Mouse (Mus musculus) heart, adult 2 months (tissue): ENCODE measurements at regions not wholly inside any gene's neighbourhood (a gene's known extent, or its start where the extent isn't known, plus 50 kb on each side); places are given as distances from the start of the nearest gene placed in this dataset.

Experiments
- DNase-seq, 2 experiments: peaks; one replicate each; pipeline ENCODE4 v3.0.0; 2021
- H3K27ac ChIP-seq: fragments of 200-600 bp; 2 replicates; pipeline ENCODE4 v1.8.1; 2022
- H3K27me3 ChIP-seq: fragments of 200-500 bp; 2 replicates; pipeline ENCODE4 v1.6.1; 2012; ENCODE audit warnings: mild to moderate bottlenecking, low read length, inconsistent platforms, mixed read lengths; ENCODE audit not compliant: control insufficient read depth, insufficient read depth
- H3K36me3 ChIP-seq: fragments of 200-500 bp; 2 replicates; pipeline ENCODE4 v1.6.1; 2012; ENCODE audit warnings: low read length, inconsistent platforms; ENCODE audit not compliant: control insufficient read depth, insufficient read depth
- H3K4me1 ChIP-seq: fragments of 200-500 bp; 2 replicates; pipeline ENCODE4 v1.6.1; 2011; ENCODE audit warnings: low read length; ENCODE audit not compliant: control insufficient read depth, insufficient read depth
- H3K4me3 ChIP-seq: fragments of 200-600 bp; 2 replicates; pipeline ENCODE4 v1.8.1; 2022
- H3K79me2 ChIP-seq: fragments of 200-500 bp; replicated peaks from 2 replicates; pipeline ENCODE4 v1.6.1; 2012; ENCODE audit warnings: mild to moderate bottlenecking, inconsistent platforms, low read length, moderate library complexity, mixed read lengths; ENCODE audit not compliant: control insufficient read depth, insufficient read depth
- H3K9ac ChIP-seq: fragments of 200-500 bp; 2 replicates; pipeline ENCODE4 v1.6.1; 2012; ENCODE audit warnings: low read depth, mild to moderate bottlenecking, control low read depth, inconsistent platforms, low read length, mixed read lengths
- CTCF ChIP-seq: fragments of 200-600 bp; IDR thresholded peaks from 2 replicates; pipeline ENCODE4 v1.8.1; 2022; ENCODE audit warnings: antibody characterized with exemption, mild to moderate bottlenecking, moderate library complexity
- EP300 ChIP-seq: fragments of 200-500 bp; IDR thresholded peaks from 2 replicates; pipeline ENCODE4 v1.6.1; 2011; ENCODE audit warnings: low read depth, low read length, control low read depth; ENCODE audit not compliant: insufficient read depth
- POLR2A ChIP-seq: fragments of 200-500 bp; IDR thresholded peaks from 2 replicates; pipeline ENCODE4 v1.6.1; 2011; ENCODE audit warnings: mild to moderate bottlenecking, low read depth, low read length, control low read depth; ENCODE audit not compliant: insufficient read depth
- WGBS: fragments of 180-500 bp; shearing (Covaris S2); methylation state at CpG from one replicate; pipeline ENCODE4 v1.1.7; 2018; 5-methylcytosine and 5-hydroxymethylcytosine counted together
- intact Hi-C: fragments of 180-260 bp; cut with DNase I; formaldehyde crosslinking; loops from one replicate; pipeline ENCODE4 v1.15.1; 2025

DNA sequence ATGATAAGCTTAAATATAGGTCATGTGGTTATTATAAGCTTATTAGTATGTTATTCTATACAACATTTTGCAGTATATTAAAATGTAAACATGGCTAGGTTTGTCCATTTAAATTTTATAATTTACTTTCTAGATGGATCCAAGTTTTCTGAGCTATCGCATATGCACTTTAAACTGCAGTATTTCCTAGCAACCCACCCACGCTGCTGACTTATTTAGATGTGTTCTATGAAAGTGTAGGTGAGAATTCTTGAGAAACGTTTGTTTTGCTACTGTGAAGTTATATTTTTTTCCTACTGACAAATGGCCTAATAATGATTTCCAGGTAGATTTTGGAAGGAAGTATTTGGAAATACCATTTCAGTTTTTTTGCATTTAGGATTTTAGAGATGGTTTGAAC is 308.0 kb downstream of the Gbe1 start:
- TF ChIP-seq EP300, result no peak
- TF ChIP-seq POLR2A, result no peak
- no peak for TF ChIP-seq CTCF
- Histone ChIP-seq H3K4me1 (no peaks in the 10 kb centered on the region), H3K36me3 (no peaks in the 10 kb centered on the region), H3K27me3 (no peaks in the 10 kb centered on the region), H3K4me3 (no peak overlapping the region), H3K79me2 (no peaks in the 10 kb centered on the region), H3K9ac (no peak overlapping the region), H3K27ac (no peak overlapping the region)
- no peak for DNase-seq
- WGBS, result 77% methylated on average over 3 of the region's 3 CpGs
- intact Hi-C loops, result no loop called here

DNA sequence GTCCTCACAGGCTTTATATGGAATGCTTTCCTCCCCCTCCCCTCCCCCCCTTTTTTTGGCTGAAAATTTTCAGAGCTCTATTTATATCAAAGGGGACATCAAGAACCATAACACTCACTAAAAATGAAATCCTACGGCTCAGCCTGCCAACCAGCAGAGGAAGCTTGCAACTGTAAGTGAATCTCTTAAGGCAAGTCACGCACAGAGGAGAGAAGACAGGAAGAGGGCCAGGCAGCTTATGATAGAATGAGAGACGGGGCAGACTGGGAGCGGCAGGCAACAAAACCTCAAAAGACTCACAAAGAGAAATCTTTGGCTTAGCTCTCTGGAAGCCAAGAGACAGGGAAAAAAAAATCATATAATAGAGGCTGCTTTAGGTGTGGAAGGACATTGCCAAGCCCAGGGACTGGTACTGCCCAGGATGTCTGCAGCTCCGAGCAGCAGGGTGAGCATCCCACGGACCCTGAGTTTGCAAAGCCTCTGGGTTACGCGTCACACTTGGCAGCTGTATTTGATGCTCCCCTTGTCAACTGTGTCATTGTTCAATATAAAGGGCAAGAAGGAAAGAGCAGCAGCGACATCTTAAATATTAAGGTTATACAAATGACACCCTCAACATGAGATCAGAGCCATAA is 330.0 kb downstream of the Gbe1 start:
- intact Hi-C loops, result no loop called here
- H3K4me3 ChIP-seq, result no peak overlapping the region
- no peaks in the 10 kb centered on the region for H3K36me3 ChIP-seq
- H3K27me3 ChIP-seq, result no peaks in the 10 kb centered on the region
- no peak overlapping the region for H3K9ac ChIP-seq
- H3K27ac ChIP-seq, result no peak overlapping the region
- TF ChIP-seq CTCF (no peak), EP300 (no peak), POLR2A (no peak)
- no peak for DNase-seq
- WGBS, result 69% methylated on average over 9 of the region's 9 CpGs
- no peaks in the 10 kb centered on the region for H3K4me1 ChIP-seq
- no peaks in the 10 kb centered on the region for H3K79me2 ChIP-seq

DNA sequence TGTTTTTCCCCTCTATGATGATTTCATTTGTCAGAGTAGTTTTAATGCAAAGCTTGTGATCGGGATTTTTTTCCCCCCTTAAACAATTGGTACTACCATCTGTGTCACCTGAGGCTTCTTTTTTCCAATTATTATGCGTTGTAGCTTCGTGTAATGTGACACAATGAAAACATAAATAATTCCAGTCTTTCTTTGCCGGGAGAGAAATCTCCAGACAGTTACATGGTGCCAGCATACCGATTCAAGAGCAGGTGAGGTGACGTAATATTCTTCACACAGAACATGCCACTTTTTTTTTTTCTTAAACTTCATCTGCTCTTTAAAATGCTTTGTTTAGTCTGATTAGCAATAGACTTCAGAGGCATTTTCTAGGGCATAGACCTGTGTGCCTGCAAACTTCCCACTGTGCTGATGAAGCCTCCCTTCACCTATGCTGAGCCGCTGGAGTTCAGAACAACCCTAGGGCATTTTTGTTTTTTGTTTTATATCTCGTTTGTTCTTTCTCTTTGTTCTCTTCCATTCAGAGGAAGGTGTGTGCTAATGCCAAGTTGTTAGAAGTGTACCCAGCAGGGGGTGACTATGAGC is 331.0 kb downstream of the Gbe1 start:
- no peak for TF ChIP-seq POLR2A
- intact Hi-C loops, result no loop called here

DNA sequence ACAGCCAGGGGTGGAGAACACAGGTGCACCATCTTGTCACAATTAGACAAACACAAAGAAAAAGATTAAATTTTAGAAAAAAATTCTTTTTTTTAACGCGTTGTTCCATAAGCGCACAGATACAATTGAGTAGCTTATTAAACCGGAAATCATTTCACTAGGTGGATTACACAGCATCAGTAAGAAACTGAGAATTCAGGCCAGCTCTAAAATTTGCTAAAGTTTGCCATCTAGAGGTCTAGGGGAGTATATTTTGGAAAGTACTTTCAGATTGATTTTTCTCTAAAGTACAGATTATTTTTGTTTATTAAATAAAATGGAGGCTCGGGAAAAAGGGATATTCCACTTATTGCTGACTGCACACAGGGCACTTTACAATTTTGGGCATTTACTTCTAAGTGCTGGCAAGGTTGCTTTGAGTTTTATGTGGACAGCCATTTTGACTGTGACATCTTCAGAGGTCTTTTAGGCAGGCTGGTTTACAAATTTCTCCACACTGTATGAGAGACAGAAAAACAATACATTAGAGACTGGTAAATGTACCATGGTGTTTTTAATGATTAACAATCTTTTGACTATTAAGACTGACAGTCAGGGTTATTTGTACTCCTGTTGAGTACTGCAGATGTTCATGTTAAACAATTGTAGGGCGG is 340.8 kb downstream of the Gbe1 start:
- H3K36me3 ChIP-seq, result no peaks in the 10 kb centered on the region
- intact Hi-C loops, result no loop called here
- H3K4me1 ChIP-seq, result no peaks in the 10 kb centered on the region
- H3K9ac ChIP-seq, result no peak overlapping the region
- H3K4me3 ChIP-seq, result no peak overlapping the region
- TF ChIP-seq POLR2A (no peak), CTCF (peak; percentile 34)
- H3K27ac ChIP-seq, result no peak overlapping the region
- WGBS, result 61% methylated on average over 6 of the region's 6 CpGs
- no peak for DNase-seq
- no peaks in the 10 kb centered on the region for H3K27me3 ChIP-seq
- no peaks in the 10 kb centered on the region for H3K79me2 ChIP-seq

More for the DNA sequence above, 331.0 kb downstream of the Gbe1 start:
- Histone ChIP-seq H3K4me1 (no peaks in the 10 kb centered on the region), H3K27me3 (no peaks in the 10 kb centered on the region), H3K9ac (no peak overlapping the region), H3K79me2 (no peaks in the 10 kb centered on the region), H3K4me3 (no peak overlapping the region), H3K36me3 (no peaks in the 10 kb centered on the region), H3K27ac (no peak overlapping the region)
- 75% methylated on average over 8 of the region's 8 CpGs for WGBS
- DNase-seq, result no peak

DNA sequence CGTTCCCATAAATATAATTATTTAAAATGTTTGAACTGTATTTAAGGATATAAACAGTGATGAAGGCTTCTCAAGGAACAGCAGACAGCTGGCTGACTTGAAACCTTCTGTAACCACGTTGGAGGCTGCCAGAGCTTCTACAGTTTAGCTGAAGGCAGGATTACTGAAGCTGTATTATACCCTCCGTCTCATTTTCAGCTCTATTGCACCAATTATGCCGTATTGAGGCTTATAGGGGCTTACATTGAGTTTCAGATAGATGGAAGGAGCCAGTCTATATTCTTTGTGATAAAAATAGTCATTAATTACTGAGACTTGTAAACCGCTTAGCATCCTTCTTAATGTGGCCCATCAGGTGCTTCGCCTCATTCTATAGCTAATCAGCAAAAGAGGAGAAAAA is 376.1 kb downstream of the Gbe1 start:
- H3K79me2 ChIP-seq, result no peaks in the 10 kb centered on the region
- no peak overlapping the region for H3K4me3 ChIP-seq
- WGBS, result 76% methylated on average over 6 of the region's 6 CpGs

DNA sequence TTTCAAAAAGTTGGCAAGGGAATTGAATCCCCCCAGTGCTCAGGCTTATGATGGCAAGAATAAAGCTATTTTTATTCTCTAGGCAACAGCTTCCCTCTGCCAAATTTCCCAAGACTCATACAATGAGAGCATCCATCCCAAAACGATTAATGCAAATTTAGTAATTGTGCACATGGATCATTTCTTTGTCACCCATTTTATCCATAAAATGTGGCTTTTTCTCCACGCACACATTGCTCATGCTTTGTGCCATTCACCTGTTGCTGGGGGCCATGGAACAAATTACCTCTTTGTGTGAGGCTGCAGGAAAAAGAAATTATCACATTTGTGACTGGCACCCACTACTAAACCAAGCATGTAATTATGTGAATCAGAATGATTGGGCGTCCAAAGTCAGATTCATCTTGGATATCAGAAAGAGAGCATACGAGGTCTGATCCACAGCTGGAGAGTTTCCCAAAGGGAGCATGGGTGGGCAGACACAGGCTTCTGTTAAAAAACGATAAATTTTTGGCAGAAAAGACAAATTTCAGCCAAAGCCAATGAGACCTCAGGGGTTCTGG is 411.1 kb downstream of the Gbe1 start:
- Histone ChIP-seq H3K9ac (no peak overlapping the region), H3K4me3 (no peak overlapping the region), H3K79me2 (no peaks in the 10 kb centered on the region), H3K4me1 (no peaks in the 10 kb centered on the region), H3K27me3 (no peaks in the 10 kb centered on the region), H3K36me3 (no peaks in the 10 kb centered on the region), H3K27ac (no peak overlapping the region)
- 67% methylated on average over 5 of the region's 5 CpGs for WGBS
- intact Hi-C loops, result no loop called here
- DNase-seq, result no peak
- no peak for TF ChIP-seq CTCF
- TF ChIP-seq EP300, result no peak
- no peak for TF ChIP-seq POLR2A

More for the DNA sequence above, 376.1 kb downstream of the Gbe1 start:
- Histone ChIP-seq H3K27me3 (no peaks in the 10 kb centered on the region), H3K27ac (no peak overlapping the region), H3K9ac (no peak overlapping the region), H3K4me1 (no peaks in the 10 kb centered on the region), H3K36me3 (no peaks in the 10 kb centered on the region)
- TF ChIP-seq EP300 (no peak), POLR2A (no peak), CTCF (no peak)
- intact Hi-C loops, result no loop called here
- no peak for DNase-seq
